Mouse (Mus musculus) left cerebral cortex, postnatal 36 days (tissue): ENCODE measurements around the gene Cdc34b. TPM values are rescaled to one million over a fixed set of nuclear protein-coding genes. Genes with fewer than 3 reads are reported as not detected.

Source experiments
- total RNA-seq, 2 experiments: library from RNA; stranded (reverse); gene quantifications; 2 replicates each; pipeline ENCODE4 v1.2.3; 2021

Gene Cdc34b
- total RNA-seq, 2 experiments from 2014 or later = 0.34 TPM; not detected in 1

Other genes with a start within 250 kb of the Cdc34b start
- 1 to 10 TPM in 1 of 2 experiments, under 1 TPM in 1; 0.77 to 1.4 TPM for gene Epn3, start 241.8 kb upstream of the Cdc34b start, total RNA-seq
- 1 to 10 TPM; 5.5 to 7.7 TPM for gene Mycbpap, start 220.0 kb upstream of the Cdc34b start, total RNA-seq
- gene Rsad1, start 192.5 kb upstream of the Cdc34b start, total RNA-seq = 10 to 100 TPM; 15.2 to 15.9 TPM
- under 1 TPM in 1 of 2 experiments, not detected in 1; 0.20 TPM for gene Chad, start 176.7 kb upstream of the Cdc34b start, total RNA-seq
- 10 to 100 TPM; 14.8 to 16.7 TPM for gene Acsf2, start 139.9 kb upstream of the Cdc34b start, total RNA-seq
- 10 to 100 TPM; 86.6 to 90.4 TPM for gene Lrrc59, start 112.0 kb upstream of the Cdc34b start, total RNA-seq
- 10 to 100 TPM; 66.0 to 68.6 TPM for gene Mrpl27, start 88.0 kb upstream of the Cdc34b start, total RNA-seq
- not detected for gene Eme1, start 87.8 kb upstream of the Cdc34b start, total RNA-seq
- gene Xylt2, start 64.3 kb upstream of the Cdc34b start, total RNA-seq = 10 to 100 TPM; 24.5 to 26.0 TPM
- not detected for gene Gm11541, start 37.3 kb upstream of the Cdc34b start, total RNA-seq
- gene Tmem92, start 40.9 kb downstream of the Cdc34b start, total RNA-seq = under 1 TPM in 1 of 2 experiments, not detected in 1; 0.22 TPM
- gene Col1a1, start 194.4 kb downstream of the Cdc34b start, total RNA-seq = 10 to 100 TPM; 22.7 to 26.9 TPM
- not detected for gene Hils1, start 225.8 kb downstream of the Cdc34b start, total RNA-seq
- gene Sgca, start 234.5 kb downstream of the Cdc34b start, total RNA-seq = under 1 TPM; 0.50 to 0.69 TPM
- 100 to 1,000 TPM; 700 to 743 TPM for gene Ppp1r9b, start 249.3 kb downstream of the Cdc34b start, total RNA-seq